Mouse (Mus musculus): ENCODE data around the gene Asap2. TPM values are rescaled to one million over a fixed set of nuclear protein-coding genes. Genes with fewer than 3 reads are reported as not detected.

The Asap2 gene
- polyA plus RNA-seq, 1 experiment from 2014 or later: 17.4 TPM

DNA sequence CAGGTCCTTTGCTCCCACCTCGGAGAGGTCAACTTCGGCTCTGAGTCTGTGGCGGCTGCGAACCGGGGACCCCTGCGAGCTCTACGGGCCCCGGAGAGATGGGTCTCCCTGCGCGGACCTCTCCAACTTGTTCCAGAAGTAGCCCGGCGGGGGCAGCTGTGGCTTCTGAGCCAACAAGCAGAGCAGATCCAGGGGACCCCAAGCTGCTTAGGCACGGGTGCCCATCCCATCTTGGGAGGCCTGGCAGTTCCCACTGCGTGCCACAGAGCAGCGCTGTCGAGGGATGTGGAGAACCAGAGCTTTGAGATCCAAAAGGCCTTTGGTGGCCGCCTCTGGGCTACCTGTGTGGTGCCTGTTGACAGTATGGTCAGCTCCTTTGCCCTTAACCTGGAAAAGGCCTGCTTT, 122.2 kb downstream of the Asap2 start:
- 0% methylated on average over 17 of the region's 17 CpGs for WGBS
- peak overlapping the region; percentile 84 for H3K4me3 ChIP-seq (replicated peaks)
- no peaks in the 10 kb centered on the region for H3K36me3 ChIP-seq
- ATAC-seq (ENCODE audit: insufficient number of reproducible peaks, insufficient read depth, low FRiP score, low TSS enrichment, low read depth): no peak
- peaks cover 11% of the 10 kb centered on the region for H3K4me1 ChIP-seq (replicated peaks)
- H3K4me2 ChIP-seq: peak overlapping the region; percentile 69
- no peaks in the 10 kb centered on the region for H3K27me3 ChIP-seq
- no peaks in the 10 kb centered on the region for H3K9me3 ChIP-seq
- peak overlapping the region; percentile 93 for H3K27ac ChIP-seq
- H3K9ac ChIP-seq (replicated peaks): peak overlapping the region; percentile 88

DNA sequence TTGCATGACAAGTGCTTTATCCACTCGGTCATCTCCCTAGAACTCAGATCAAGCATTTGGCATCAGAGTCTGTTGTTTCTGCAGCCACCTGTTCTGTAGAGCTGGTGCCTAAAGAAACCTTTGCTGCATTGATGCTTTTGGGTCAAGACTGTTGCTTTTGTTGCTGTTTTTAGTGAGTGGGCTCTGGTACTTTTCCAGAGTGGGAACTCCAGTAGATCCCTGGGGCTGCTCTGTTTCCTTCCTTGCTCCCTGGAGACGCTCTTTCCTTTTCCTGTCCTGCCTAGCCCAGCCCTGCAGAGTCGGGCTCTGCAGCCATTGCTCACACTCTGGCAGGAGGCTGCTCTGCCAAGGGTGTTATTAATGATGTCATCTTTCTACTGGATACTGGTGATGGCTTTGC, 129.2 kb downstream of the Asap2 start:
- peaks cover 16% of the 10 kb centered on the region for H3K4me1 ChIP-seq (replicated peaks)
- H3K9ac ChIP-seq (replicated peaks): no peak overlapping the region
- H3K4me2 ChIP-seq: no peak overlapping the region
- WGBS: 73% methylated on average over 3 of the region's 3 CpGs
- no peaks in the 10 kb centered on the region for H3K36me3 ChIP-seq
- H3K27me3 ChIP-seq: no peaks in the 10 kb centered on the region
- H3K27ac ChIP-seq: no peak overlapping the region
- no peaks in the 10 kb centered on the region for H3K9me3 ChIP-seq
- ATAC-seq (ENCODE audit: insufficient number of reproducible peaks, insufficient read depth, low FRiP score, low TSS enrichment, low read depth): no peak
- H3K4me3 ChIP-seq (replicated peaks): no peak overlapping the region

DNA sequence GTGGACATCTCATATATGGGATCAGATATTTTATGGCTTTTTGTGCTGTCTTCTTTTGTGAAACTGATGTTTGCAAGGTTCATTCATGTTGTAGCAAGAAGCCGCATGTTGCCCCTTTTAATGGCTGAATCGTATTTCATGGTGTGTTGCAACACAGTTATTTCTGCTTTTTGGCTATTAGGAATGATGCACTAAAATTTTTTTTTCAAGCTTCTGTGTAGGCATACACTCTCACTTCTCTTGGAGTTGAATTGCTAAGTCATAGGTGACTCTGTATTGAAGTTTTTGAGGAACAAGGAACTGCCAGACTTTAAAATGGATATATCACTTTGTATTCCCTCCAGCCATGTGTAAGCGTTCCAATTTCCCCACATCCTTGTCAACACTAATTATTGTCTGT, 132.6 kb downstream of the Asap2 start:
- Histone ChIP-seq H3K9ac (replicated peaks) (no peak overlapping the region), H3K36me3 (no peaks in the 10 kb centered on the region), H3K4me2 (no peak overlapping the region), H3K27ac (no peak overlapping the region), H3K4me1 (replicated peaks) (peaks cover 29% of the 10 kb centered on the region), H3K4me3 (replicated peaks) (no peak overlapping the region), H3K9me3 (no peaks in the 10 kb centered on the region), H3K27me3 (no peaks in the 10 kb centered on the region)
- WGBS: 80% methylated on average over 3 of the region's 3 CpGs
- ATAC-seq (ENCODE audit: insufficient number of reproducible peaks, insufficient read depth, low FRiP score, low TSS enrichment, low read depth): no peak

DNA sequence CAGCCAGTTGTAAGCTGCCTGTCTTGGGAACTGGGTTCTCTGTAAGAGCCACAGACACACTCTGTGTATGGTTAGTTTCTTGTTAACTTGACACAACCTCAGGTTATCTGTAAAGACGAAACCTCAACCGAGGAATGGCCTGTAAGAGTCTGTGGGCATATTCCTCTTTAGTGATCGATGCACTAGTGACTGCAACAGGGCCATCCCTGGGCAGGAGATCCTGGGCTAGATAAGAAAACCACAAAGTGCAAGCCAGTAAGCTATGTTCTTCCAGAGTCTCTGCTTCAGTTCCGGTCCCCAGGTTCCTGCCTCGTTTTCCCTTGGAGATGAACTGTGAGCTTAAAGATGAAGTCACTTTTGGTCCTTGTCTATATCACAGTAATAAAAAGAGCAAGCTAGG, 133.4 kb downstream of the Asap2 start:
- no peak overlapping the region for H3K4me2 ChIP-seq
- peaks cover 34% of the 10 kb centered on the region for H3K4me1 ChIP-seq (replicated peaks)
- no peak overlapping the region for H3K9ac ChIP-seq (replicated peaks)
- 81% methylated on average over 5 of the region's 5 CpGs for WGBS
- H3K36me3 ChIP-seq: no peaks in the 10 kb centered on the region
- H3K4me3 ChIP-seq (replicated peaks): no peak overlapping the region
- no peak overlapping the region for H3K27ac ChIP-seq
- H3K27me3 ChIP-seq: no peaks in the 10 kb centered on the region
- no peaks in the 10 kb centered on the region for H3K9me3 ChIP-seq
- ATAC-seq (ENCODE audit: insufficient number of reproducible peaks, insufficient read depth, low FRiP score, low TSS enrichment, low read depth): no peak

DNA sequence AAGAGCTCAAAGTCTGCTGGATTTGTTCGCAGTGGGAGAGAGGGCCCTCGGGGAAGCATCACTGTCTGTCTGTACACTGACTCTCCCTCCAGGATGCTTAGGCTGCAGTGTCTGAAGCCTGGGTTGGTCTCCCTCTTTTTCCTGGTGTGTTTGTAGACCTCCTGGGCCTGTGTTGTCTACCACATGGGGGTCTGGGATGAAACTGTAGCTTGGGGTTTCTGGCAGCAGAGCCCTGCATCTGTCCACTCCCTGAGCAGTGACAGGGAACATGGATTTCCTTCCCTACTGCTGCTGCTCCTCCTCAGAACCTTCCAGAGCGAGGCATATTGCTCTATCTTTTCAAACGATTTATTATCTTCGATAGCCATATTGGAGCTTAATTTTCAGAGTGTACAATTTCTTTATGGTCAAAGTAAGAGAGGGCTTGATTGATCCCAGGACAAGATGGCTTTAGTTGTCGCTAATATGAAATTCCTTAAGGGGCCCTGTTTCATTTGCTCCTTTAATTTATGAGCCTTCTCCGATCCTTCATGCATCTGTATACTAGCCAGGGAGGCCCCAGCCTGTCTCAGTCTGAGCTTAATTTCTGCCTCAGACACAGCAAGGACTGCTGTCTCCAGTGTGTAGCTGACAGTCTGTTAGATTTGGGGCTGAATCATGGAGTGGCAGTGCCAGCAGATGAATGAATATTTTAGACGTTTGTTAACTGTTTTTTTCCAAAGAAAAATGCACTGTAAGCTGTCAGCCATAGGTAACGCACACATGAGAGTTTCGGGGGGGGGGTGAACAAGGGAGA, 135.6 kb downstream of the Asap2 start:
- no peaks in the 10 kb centered on the region for H3K36me3 ChIP-seq
- H3K4me3 ChIP-seq (replicated peaks): no peak overlapping the region
- no peaks in the 10 kb centered on the region for H3K9me3 ChIP-seq
- H3K27ac ChIP-seq: no peak overlapping the region
- ATAC-seq (ENCODE audit: insufficient number of reproducible peaks, insufficient read depth, low FRiP score, low TSS enrichment, low read depth): no peak
- whole genome bisulfite sequencing: 52% methylated on average over 10 of the region's 10 CpGs
- H3K9ac ChIP-seq (replicated peaks): no peak overlapping the region
- no peak overlapping the region for H3K4me2 ChIP-seq
- H3K27me3 ChIP-seq: no peaks in the 10 kb centered on the region
- H3K4me1 ChIP-seq (replicated peaks): peaks cover 32% of the 10 kb centered on the region

DNA sequence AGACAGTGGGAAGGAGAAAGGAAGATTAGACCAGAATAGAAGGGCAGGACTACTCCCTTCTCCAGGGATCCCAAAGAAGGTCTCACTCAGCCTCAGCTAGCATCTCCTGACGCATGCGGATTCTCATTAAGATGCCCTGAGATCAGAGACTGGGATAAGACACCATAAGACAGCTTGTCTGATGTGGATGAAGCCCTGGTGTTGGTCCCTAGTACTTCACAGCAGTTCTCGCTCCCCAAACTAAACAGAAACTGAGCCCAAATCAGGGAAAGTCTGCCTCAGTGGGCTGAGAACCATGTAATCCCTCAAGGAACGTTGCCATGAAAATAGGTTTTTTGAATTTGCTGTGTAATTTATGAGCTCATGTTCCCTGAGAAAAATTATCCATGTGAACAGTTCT, 136.3 kb downstream of the Asap2 start:
- no peak overlapping the region for H3K9ac ChIP-seq (replicated peaks)
- 88% methylated on average over 4 of the region's 4 CpGs for WGBS
- no peaks in the 10 kb centered on the region for H3K27me3 ChIP-seq
- no peak for ATAC-seq (ENCODE audit: insufficient number of reproducible peaks, insufficient read depth, low FRiP score, low TSS enrichment, low read depth)
- no peak overlapping the region for H3K27ac ChIP-seq
- H3K36me3 ChIP-seq: no peaks in the 10 kb centered on the region
- H3K9me3 ChIP-seq: no peaks in the 10 kb centered on the region
- H3K4me2 ChIP-seq: no peak overlapping the region
- H3K4me3 ChIP-seq (replicated peaks): no peak overlapping the region
- H3K4me1 ChIP-seq (replicated peaks): peaks cover 37% of the 10 kb centered on the region

DNA sequence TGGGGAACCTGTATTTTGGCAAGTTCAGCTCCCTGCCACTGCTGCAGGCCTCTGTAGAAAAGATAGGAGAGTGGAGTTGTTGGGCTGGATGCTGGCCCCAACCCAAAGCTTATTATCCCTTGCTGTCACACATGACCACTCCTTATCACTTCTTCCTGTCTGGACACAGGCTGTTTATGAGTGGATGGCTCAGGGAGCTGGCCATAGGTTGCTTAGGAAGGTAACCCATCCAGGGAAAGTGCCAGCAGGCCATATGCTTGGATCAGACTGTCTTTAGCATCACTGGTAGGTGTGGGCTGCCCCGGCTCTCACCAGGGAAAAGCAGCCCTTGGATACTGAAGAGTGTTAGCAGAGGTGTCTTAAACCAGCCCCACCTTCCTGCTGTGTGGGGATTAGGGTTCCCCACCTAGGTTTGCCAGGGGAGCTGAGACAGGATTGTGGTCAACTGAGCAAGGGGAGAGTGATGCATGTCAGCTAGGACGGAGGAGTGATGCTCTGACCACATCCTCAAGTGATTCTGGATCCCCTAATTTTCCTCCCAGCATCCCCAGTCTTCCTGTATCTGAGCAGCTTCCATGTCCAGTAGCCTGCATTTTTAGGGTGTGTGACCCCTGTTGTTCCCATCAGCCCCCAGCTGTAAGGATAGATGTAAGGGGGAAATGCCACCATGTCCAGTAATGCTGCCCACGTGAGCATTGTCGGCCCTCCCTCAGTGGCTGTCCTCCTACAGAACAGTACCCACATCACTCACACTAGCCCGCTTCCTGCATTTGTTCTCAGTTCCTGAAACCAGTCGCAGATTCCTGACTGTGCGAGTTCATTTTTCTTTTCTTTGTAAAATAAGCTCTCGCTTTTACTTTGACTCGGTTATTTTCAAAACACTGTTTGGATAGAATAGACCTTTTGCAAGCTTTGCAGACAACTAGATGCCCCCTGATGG, 138.9 kb downstream of the Asap2 start:
- Histone ChIP-seq H3K4me3 (replicated peaks) (no peak overlapping the region), H3K9me3 (no peaks in the 10 kb centered on the region), H3K4me1 (replicated peaks) (peaks cover 63% of the 10 kb centered on the region), H3K36me3 (no peaks in the 10 kb centered on the region), H3K27me3 (no peaks in the 10 kb centered on the region), H3K9ac (replicated peaks) (no peak overlapping the region), H3K4me2 (no peak overlapping the region), H3K27ac (no peak overlapping the region)
- WGBS: 86% methylated on average over 9 of the region's 9 CpGs
- ATAC-seq (ENCODE audit: insufficient number of reproducible peaks, insufficient read depth, low FRiP score, low TSS enrichment, low read depth): no peak

DNA sequence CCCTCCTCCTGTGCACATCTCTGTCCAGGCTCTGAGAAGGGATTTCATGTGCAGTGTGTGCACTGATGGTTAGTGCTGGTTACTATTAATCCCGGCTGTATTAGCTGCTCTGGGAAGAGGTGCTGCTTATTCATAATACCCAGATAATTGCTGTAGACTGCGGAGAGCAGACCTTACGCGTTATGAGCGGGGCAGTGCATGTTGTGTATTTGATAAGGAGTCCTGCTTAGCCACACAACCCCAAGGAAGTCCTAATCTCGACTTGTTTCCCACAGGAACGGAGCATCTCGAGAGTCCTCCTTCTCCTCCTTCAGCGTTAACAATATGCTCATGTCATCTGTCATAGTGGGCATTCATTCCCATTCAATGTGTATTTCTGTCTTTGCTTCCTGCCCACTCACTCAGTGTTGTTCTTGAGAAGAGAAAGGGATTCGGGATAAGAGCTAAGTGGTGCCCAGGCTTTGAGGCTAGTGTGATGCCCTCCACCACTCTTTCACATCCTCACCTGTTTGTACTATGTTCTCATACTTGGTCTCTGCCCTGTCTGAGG, 140.1 kb downstream of the Asap2 start:
- Histone ChIP-seq H3K4me1 (replicated peaks) (peaks cover 64% of the 10 kb centered on the region), H3K4me3 (replicated peaks) (no peak overlapping the region), H3K36me3 (no peaks in the 10 kb centered on the region), H3K9ac (replicated peaks) (no peak overlapping the region), H3K9me3 (no peaks in the 10 kb centered on the region), H3K27me3 (no peaks in the 10 kb centered on the region), H3K27ac (no peak overlapping the region), H3K4me2 (no peak overlapping the region)
- WGBS: 85% methylated on average over 10 of the region's 10 CpGs
- no peak for ATAC-seq (ENCODE audit: insufficient number of reproducible peaks, insufficient read depth, low FRiP score, low TSS enrichment, low read depth)

DNA sequence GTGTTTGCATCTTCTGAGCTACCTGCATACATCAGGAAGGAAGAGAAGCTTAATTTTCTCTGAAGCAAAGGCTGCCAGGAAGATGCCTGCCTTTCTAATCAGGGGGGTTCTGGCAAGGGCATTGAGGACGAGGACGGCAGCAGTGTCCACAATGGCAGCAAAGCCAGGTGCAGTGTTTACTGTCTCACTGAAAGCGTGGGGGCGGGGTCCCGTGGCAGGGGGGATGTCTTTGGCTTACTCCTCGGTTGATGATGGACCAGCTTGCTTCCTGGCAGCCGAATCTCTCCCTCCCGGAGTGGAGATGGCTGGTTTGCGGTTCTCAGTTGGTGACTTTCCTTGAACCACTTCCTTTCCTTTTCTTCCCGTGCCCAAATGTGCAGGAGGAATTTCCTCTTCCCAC, 142.3 kb downstream of the Asap2 start:
- Histone ChIP-seq H3K4me3 (replicated peaks) (no peak overlapping the region), H3K36me3 (no peaks in the 10 kb centered on the region), H3K27ac (peak overlapping the region; percentile 53; the same call in 1 of the 2 replicates), H3K9ac (replicated peaks) (no peak overlapping the region), H3K27me3 (no peaks in the 10 kb centered on the region), H3K4me1 (replicated peaks) (peaks cover 61% of the 10 kb centered on the region), H3K4me2 (no peak overlapping the region), H3K9me3 (no peaks in the 10 kb centered on the region)
- WGBS: 37% methylated on average over 10 of the region's 10 CpGs
- ATAC-seq (ENCODE audit: insufficient number of reproducible peaks, insufficient read depth, low FRiP score, low TSS enrichment, low read depth): no peak

DNA sequence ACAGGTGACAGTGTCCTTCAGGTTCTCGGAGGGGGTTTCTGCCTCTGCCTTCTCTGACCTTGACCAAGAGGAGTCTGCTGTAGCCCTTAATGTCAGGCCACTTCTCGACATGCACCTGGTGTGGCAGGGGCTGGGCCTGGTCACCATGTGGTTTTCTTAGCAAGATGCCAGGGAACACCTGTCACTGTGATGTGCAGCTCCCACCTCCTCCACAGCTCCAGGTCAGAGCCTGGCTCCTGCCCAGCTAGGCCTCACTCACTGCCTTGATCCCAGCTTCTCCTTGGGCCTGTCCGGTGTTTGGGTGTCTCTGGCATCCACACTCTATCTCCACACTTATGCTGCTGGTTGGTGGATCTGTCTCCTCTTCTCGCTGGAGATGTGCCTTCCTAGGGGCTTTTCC, 142.8 kb downstream of the Asap2 start:
- Histone ChIP-seq H3K9me3 (no peaks in the 10 kb centered on the region), H3K36me3 (no peaks in the 10 kb centered on the region), H3K27me3 (no peaks in the 10 kb centered on the region), H3K4me3 (replicated peaks) (no peak overlapping the region), H3K4me1 (replicated peaks) (peaks cover 59% of the 10 kb centered on the region), H3K4me2 (no peak overlapping the region), H3K9ac (replicated peaks) (no peak overlapping the region), H3K27ac (peak overlapping the region; percentile 53; the same call in 1 of the 2 replicates)
- 68% methylated on average over 4 of the region's 4 CpGs for WGBS
- ATAC-seq (ENCODE audit: insufficient number of reproducible peaks, insufficient read depth, low FRiP score, low TSS enrichment, low read depth): no peak
